In the genomic region with DNA sequence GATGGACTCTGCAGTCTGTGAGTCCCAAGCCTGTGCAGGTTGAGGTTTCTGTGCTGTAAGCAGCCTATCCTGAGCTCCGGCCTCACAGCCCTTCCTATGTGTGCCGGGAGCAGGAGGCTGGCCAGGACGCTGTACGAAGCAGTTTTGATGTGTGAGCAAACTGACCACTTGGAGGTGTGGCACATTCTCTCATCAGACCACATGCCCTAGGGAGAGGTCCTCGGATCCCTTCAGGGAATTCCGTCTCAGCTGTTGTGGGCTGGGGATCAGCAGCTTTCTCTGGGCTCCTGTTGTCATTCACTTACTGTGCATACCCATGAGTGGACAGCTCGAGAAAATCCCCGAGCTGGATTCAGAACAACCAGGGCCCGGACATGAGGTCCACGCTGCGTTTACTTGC, we compare ENCODE assay signal across 20 mouse cellular contexts.
DNase-seq lines count a peak whose midpoint lies in the region; ATAC-seq and TF ChIP-seq lines count a peak whose summit lies in the region.
"Had no signal": no experiment of that assay in that cellular context is flagged by ENCODE, and none has a peak within 500 bp of the region (broad histone marks: within the 10 kb centered on the region; RNA-seq: fewer than 3 reads in every experiment).

No protein-coding gene starts in this region.

- no peak overlapping the region for H3K4me2 ChIP-seq in forebrain, embryonic 16.5 days (ENCODE audit: low read length)
- no peak overlapping the region for H3K4me2 ChIP-seq in hindbrain, embryonic 16.5 days (ENCODE audit: low read length)
- no peak overlapping the region for H3K4me2 ChIP-seq in hindbrain, embryonic 13.5 days
- H3K4me2 ChIP-seq in neural tube, embryonic 11.5 days (ENCODE audit: low read depth) = no peak overlapping the region
- H3K4me2 ChIP-seq: heart, embryonic 11.5 days; heart, embryonic 15.5 days had no signal

- 77% methylated on average over 11 of the region's 11 CpGs for WGBS in forebrain, embryonic 10.5 days
- WGBS in forebrain, embryonic 16.5 days = 72% methylated on average over 11 of the region's 11 CpGs
- WGBS in hindbrain, embryonic 16.5 days = 66% methylated on average over 11 of the region's 11 CpGs
- WGBS in hindbrain, embryonic 13.5 days = 63% methylated on average over 11 of the region's 11 CpGs
- WGBS in neural tube, embryonic 11.5 days = 77% methylated on average over 11 of the region's 11 CpGs

- no peak overlapping the region for H3K9ac ChIP-seq in forebrain, embryonic 16.5 days (replicated peaks; ENCODE audit: low read depth, low read length)
- peak overlapping the region; percentile 14; the same call in 1 of the 2 replicates for H3K9ac ChIP-seq in hindbrain, embryonic 16.5 days (ENCODE audit: low read depth, low read length)
- H3K9ac ChIP-seq in hindbrain, embryonic 13.5 days = no peak overlapping the region
- H3K9ac ChIP-seq in neural tube, embryonic 11.5 days (ENCODE audit: low read length) = no peak overlapping the region
- H3K9ac ChIP-seq: heart, embryonic 15.5 days had no signal

- H3K4me1 ChIP-seq in forebrain, embryonic 10.5 days = peaks cover 94% of the 10 kb centered on the region
- H3K4me1 ChIP-seq in forebrain, embryonic 16.5 days (replicated peaks; ENCODE audit: control insufficient read depth, insufficient read depth, low read length) = peaks cover 32% of the 10 kb centered on the region
- H3K4me1 ChIP-seq in hindbrain, embryonic 16.5 days (ENCODE audit: control insufficient read depth, insufficient read depth, low read depth, low read length) = peaks cover 42% of the 10 kb centered on the region
- H3K4me1 ChIP-seq in hindbrain, embryonic 13.5 days (replicated peaks) = peaks cover 81% of the 10 kb centered on the region
- H3K4me1 ChIP-seq in neural tube, embryonic 11.5 days (ENCODE audit: control insufficient read depth, insufficient read depth, low read length) = peaks cover 48% of the 10 kb centered on the region

- no peak overlapping the region for H3K4me3 ChIP-seq in forebrain, embryonic 10.5 days
- no peak overlapping the region for H3K4me3 ChIP-seq in forebrain, embryonic 16.5 days (replicated peaks; ENCODE audit: low read length)
- H3K4me3 ChIP-seq in hindbrain, embryonic 16.5 days (ENCODE audit: low read length) = no peak overlapping the region
- no peak overlapping the region for H3K4me3 ChIP-seq in hindbrain, embryonic 13.5 days
- H3K4me3 ChIP-seq in neural tube, embryonic 11.5 days (ENCODE audit: low read depth, low read length) = no peak overlapping the region
- H3K4me3 ChIP-seq: heart, adult 2 months; heart, embryonic 15.5 days had no signal

- no peak for ATAC-seq in forebrain, embryonic 16.5 days
- ATAC-seq in hindbrain, embryonic 16.5 days = no peak
- ATAC-seq in hindbrain, embryonic 13.5 days (ENCODE audit: low FRiP score) = no peak
- ATAC-seq in neural tube, embryonic 11.5 days (ENCODE audit: insufficient read depth, low FRiP score, low TSS enrichment) = no peak
- peak; percentile 32 for ATAC-seq in Patski
- ATAC-seq: activated CD4-positive, CD25-positive, alpha-beta regulatory T cell, adult 4 months; forebrain, embryonic 14.5 days; intestine, embryonic 16.5 days had no signal

- POLR2A ChIA-PET in Patski (lab: Charles Lee) = interaction anchor here (1.8 kb wide), 1 partner anchor 65 kb away, joined by 6 read pairs; no protein-coding TSS in a partner anchor

- H3K36me3 ChIP-seq in forebrain, embryonic 10.5 days (replicated peaks) = no peaks in the 10 kb centered on the region
- H3K36me3 ChIP-seq in forebrain, embryonic 16.5 days (ENCODE audit: control insufficient read depth, insufficient read depth) = no peaks in the 10 kb centered on the region
- no peaks in the 10 kb centered on the region for H3K36me3 ChIP-seq in hindbrain, embryonic 16.5 days (ENCODE audit: control insufficient read depth, insufficient read depth, low read length)
- H3K36me3 ChIP-seq in hindbrain, embryonic 13.5 days = no peaks in the 10 kb centered on the region
- no peaks in the 10 kb centered on the region for H3K36me3 ChIP-seq in neural tube, embryonic 11.5 days (ENCODE audit: control insufficient read depth, insufficient read depth, low read length)
- H3K36me3 ChIP-seq: heart, embryonic 15.5 days had no signal

- 0 out of 2 replicates have a peak overlapping the region, but pooled peaks have one; percentile 8 for H3K27ac ChIP-seq in forebrain, embryonic 10.5 days
- no peak overlapping the region for H3K27ac ChIP-seq in forebrain, embryonic 16.5 days (ENCODE audit: low read length)
- no peak overlapping the region for H3K27ac ChIP-seq in hindbrain, embryonic 16.5 days (ENCODE audit: low read depth, low read length)
- no peak overlapping the region for H3K27ac ChIP-seq in hindbrain, embryonic 13.5 days
- H3K27ac ChIP-seq in neural tube, embryonic 11.5 days (ENCODE audit: low read depth, low read length) = peak overlapping the region; percentile 39; the same call in 1 of the 2 replicates
- H3K27ac ChIP-seq: heart, adult 2 months; heart, embryonic 15.5 days had no signal

- CTCF ChIA-PET in Patski (lab: Charles Lee) = interaction anchor here (1.2 to 5.7 kb wide), 3 partner anchors 10 to 64 kb away, joined by 3 to 28 read pairs (median 3); no protein-coding TSS in a partner anchor

- in situ Hi-C loops in Patski (cut with MboI; ENCODE audit: low pct_unique_long_range_greater_than_20kb) = loop anchor here (5.0 kb wide), 3 partner anchors 64 to 284 kb away; no protein-coding TSS in a partner anchor

- H3K9me3 ChIP-seq in forebrain, embryonic 10.5 days = no peaks in the 10 kb centered on the region
- no peaks in the 10 kb centered on the region for H3K9me3 ChIP-seq in forebrain, embryonic 16.5 days (ENCODE audit: control insufficient read depth, low read length)
- H3K9me3 ChIP-seq in hindbrain, embryonic 16.5 days (ENCODE audit: control insufficient read depth, low read length) = no peaks in the 10 kb centered on the region
- H3K9me3 ChIP-seq in hindbrain, embryonic 13.5 days = no peaks in the 10 kb centered on the region
- H3K9me3 ChIP-seq in neural tube, embryonic 11.5 days (ENCODE audit: control insufficient read depth, low read length) = no peaks in the 10 kb centered on the region
- H3K9me3 ChIP-seq: heart, embryonic 15.5 days had no signal

- peaks cover 23% of the 10 kb centered on the region for H3K27me3 ChIP-seq in forebrain, embryonic 10.5 days (ENCODE audit: poor library complexity, severe bottlenecking)
- no peaks in the 10 kb centered on the region for H3K27me3 ChIP-seq in forebrain, embryonic 16.5 days (replicated peaks; ENCODE audit: control insufficient read depth, insufficient read depth, low read length)
- H3K27me3 ChIP-seq in hindbrain, embryonic 16.5 days (replicated peaks; ENCODE audit: control insufficient read depth, insufficient read depth, low read length) = no peaks in the 10 kb centered on the region
- no peaks in the 10 kb centered on the region for H3K27me3 ChIP-seq in hindbrain, embryonic 13.5 days
- no peaks in the 10 kb centered on the region for H3K27me3 ChIP-seq in neural tube, embryonic 11.5 days (ENCODE audit: control insufficient read depth, insufficient read depth, low read length)
- H3K27me3 ChIP-seq in Patski = no peaks in the 10 kb centered on the region
- H3K27me3 ChIP-seq: heart, embryonic 15.5 days had no signal

- TF ChIP-seq CTCF in Patski (IDR thresholded peaks at IDR 0.05) = no peak

- no peak for DNase-seq in forebrain, embryonic 10.5 days (ENCODE audit: extremely low spot score, low spot score)
- DNase-seq in neural tube, embryonic 11.5 days (ENCODE audit: low spot score) = no peak
- no peak for DNase-seq in neural tube, embryonic 10.5 days (ENCODE audit: extremely low spot score, low spot score)
- DNase-seq in Patski (ENCODE audit: low read depth, low spot score) = peak; percentile 20
- no peak for DNase-seq in ovary, postnatal 10 days (ENCODE audit: low spot score)
- DNase-seq: adrenal gland, postnatal 14 days; cerebellum, adult 11-12 months; cerebellum, adult 9-10 months; cerebellum, postnatal 25 days; gastrocnemius, postnatal 14 days; heart, adult 2 months; heart, postnatal 14 days had no signal

Comparison
In these comparisons a context has a peak if more than half of its experiments do, and no peak if none do; other contexts are left out.
1. H3K27ac ChIP-seq: peak in forebrain, embryonic 10.5 days (single experiment) and neural tube, embryonic 11.5 days (single experiment); none in forebrain, embryonic 16.5 days (single experiment), hindbrain, embryonic 16.5 days (single experiment) and hindbrain, embryonic 13.5 days (single experiment).